Mouse (Mus musculus) telencephalon, adult 2 months (tissue): ENCODE measurements around the gene Bcl10.
"Not testable (repeated sequence)": the region's sequence is repeated elsewhere in the genome, so short reads cannot be mapped to it uniquely, and the experiment has no call there.

Experiments used
- DNase-seq: peaks from one replicate; pipeline ENCODE4 v3.0.0-alpha.2; 2011; ENCODE audit warnings: low read depth, low spot score

The Bcl10 gene

GRCm38 (mm10) chr3:145913263-145913662 lies 9.3 kb upstream of the Bcl10 start:
- no peak for DNase-seq

GRCm38 (mm10) chr3:145913942-145914341 lies 8.7 kb upstream of the Bcl10 start:
- DNase-seq, result not testable (repeated sequence)

- no peak for DNase-seq
Observed at GRCm38 (mm10) chr3:145916374-145916773, 6.2 kb upstream of the Bcl10 start.

GRCm38 (mm10) chr3:145916826-145917225 lies 5.8 kb upstream of the Bcl10 start:
- DNase-seq, result no peak

- DNase-seq, result no peak
Observed at GRCm38 (mm10) chr3:145922971-145923370, 367 bp downstream of the Bcl10 start.

- peak; percentile 100 for DNase-seq
Observed at GRCm38 (mm10) chr3:145923874-145924577, 1.4 kb downstream of the Bcl10 start.

- no peak for DNase-seq
Observed at GRCm38 (mm10) chr3:145924649-145925337, 2.2 kb downstream of the Bcl10 start.

- DNase-seq, result no peak
Observed at GRCm38 (mm10) chr3:145925506-145925905, 2.9 kb downstream of the Bcl10 start.

- DNase-seq, result no peak
Observed at GRCm38 (mm10) chr3:145929525-145930400, 7.2 kb downstream of the Bcl10 start.

- DNase-seq, result no peak
Observed at GRCm38 (mm10) chr3:145933845-145934244, 11.2 kb downstream of the Bcl10 start.

GRCm38 (mm10) chr3:145937505-145938404 lies 15.2 kb downstream of the Bcl10 start, which contains the start of gene 2410004B18Rik:
TSS of gene 2410004B18Rik (plus strand) at chr3:145938014.
- DNase-seq, result peak; percentile 80

GRCm38 (mm10) chr3:145938405-145939349 lies 16.1 kb downstream of the Bcl10 start:
- no peak for DNase-seq

- DNase-seq, result no peak
Observed at GRCm38 (mm10) chr3:145939402-145939801, 16.8 kb downstream of the Bcl10 start.

- DNase-seq, result no peak
Observed at GRCm38 (mm10) chr3:145939971-145940370, 17.4 kb downstream of the Bcl10 start.

GRCm38 (mm10) chr3:145941971-145942370 lies 19.4 kb downstream of the Bcl10 start:
- no peak for DNase-seq

GRCm38 (mm10) chr3:145944348-145944747 lies 21.7 kb downstream of the Bcl10 start:
- DNase-seq, result no peak

- no peak for DNase-seq
Observed at GRCm38 (mm10) chr3:145945904-145946303, 23.3 kb downstream of the Bcl10 start.

GRCm38 (mm10) chr3:145946654-145947053 lies 24.1 kb downstream of the Bcl10 start:
- DNase-seq, result no peak

- no peak for DNase-seq
Observed at GRCm38 (mm10) chr3:145947539-145948204, 25.1 kb downstream of the Bcl10 start.
